Mouse (Mus musculus) embryonic fibroblast, embryonic 13.5 days (primary cell): ENCODE data around the gene Rnf8. TPM values are rescaled to one million over a fixed set of nuclear protein-coding genes. Genes with fewer than 3 reads are reported as not detected.

Experiments
- H3K27ac ChIP-seq: 2 replicates; pipeline ENCODE4 v1.5.1; 2012; ENCODE audit warnings: low read length, control low read depth, inconsistent platforms; ENCODE audit not compliant: insufficient read depth
- H3K4me1 ChIP-seq: 2 replicates; pipeline ENCODE4 v1.6.1; 2011; ENCODE audit warnings: low read length; ENCODE audit not compliant: control insufficient read depth, insufficient read depth
- H3K4me3 ChIP-seq: 2 replicates; pipeline ENCODE4 v1.5.1; 2011; ENCODE audit warnings: mild to moderate bottlenecking, control low read depth, low read length; ENCODE audit not compliant: insufficient read depth
- CTCF ChIP-seq: IDR thresholded peaks from 2 replicates; pipeline ENCODE4 v1.5.1; 2011; ENCODE audit warnings: mild to moderate bottlenecking, control low read depth, low read length, moderate library complexity, borderline replicate concordance; ENCODE audit not compliant: insufficient read depth
- POLR2A ChIP-seq: IDR thresholded peaks from 2 replicates; pipeline ENCODE4 v1.6.1; 2011; ENCODE audit warnings: low read depth, mild to moderate bottlenecking, control low read depth, low read length, moderate library complexity
- polyA plus RNA-seq: library from polyadenylated mRNA; stranded (reverse); fragments of >200 nt; gene quantifications from 2 replicates; pipeline ENCODE4 v1.2.4, GENCODE M21; 2011; ENCODE audit warnings: low read depth; ENCODE audit not compliant: missing spikeins, insufficient read length

Gene Rnf8
- 22.9 and 32.4 TPM in 2 replicates for polyA plus RNA-seq

GRCm38 (mm10) chr17:29614115-29615023 is at the start of gene Rnf8, which contains the start of gene Gm28043:
Gene Rnf8 (plus strand): TSS chr17:29614790.
Gene Gm28043 (plus strand): TSS chr17:29614876.
- H3K4me1 ChIP-seq = no peaks in the 10 kb centered on the region
- H3K27ac ChIP-seq = peak within 1 kb of the TSS; percentile 68
- TF ChIP-seq POLR2A = peak; percentile 92
- no peak for TF ChIP-seq CTCF
- H3K4me3 ChIP-seq = peak within 1 kb of the TSS; percentile 98

DNA sequence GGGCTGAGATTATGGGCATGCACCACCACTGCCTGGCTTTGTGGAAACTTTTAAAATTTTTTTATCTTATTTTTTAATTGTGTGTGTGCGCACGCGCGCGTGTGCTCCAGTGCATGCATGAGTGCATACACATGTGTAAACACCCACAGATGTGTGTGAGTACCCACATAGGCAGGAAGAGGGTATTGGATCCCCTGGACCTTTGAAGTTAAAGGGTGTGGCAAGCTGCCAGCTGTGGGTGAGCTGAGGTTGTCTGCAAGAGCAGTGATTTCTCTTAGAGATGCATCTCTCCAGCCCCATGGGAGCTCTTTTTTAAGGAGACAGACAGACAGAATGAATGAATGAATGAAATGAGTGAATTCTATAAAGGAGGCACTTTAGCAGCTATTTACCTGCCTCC is 49.1 kb upstream of the Rnf8 start:
- no peaks in the 10 kb centered on the region for H3K4me1 ChIP-seq
- TF ChIP-seq CTCF (no peak), POLR2A (no peak)
- no peak overlapping the region for H3K4me3 ChIP-seq
- no peak overlapping the region for H3K27ac ChIP-seq

- no peak overlapping the region for H3K27ac ChIP-seq
- no peak overlapping the region for H3K4me3 ChIP-seq
- TF ChIP-seq POLR2A (no peak), CTCF (no peak)
- no peaks in the 10 kb centered on the region for H3K4me1 ChIP-seq
These were observed 46.2 kb upstream of the Rnf8 start for GRCm38 (mm10) chr17:29568435-29568834.

DNA sequence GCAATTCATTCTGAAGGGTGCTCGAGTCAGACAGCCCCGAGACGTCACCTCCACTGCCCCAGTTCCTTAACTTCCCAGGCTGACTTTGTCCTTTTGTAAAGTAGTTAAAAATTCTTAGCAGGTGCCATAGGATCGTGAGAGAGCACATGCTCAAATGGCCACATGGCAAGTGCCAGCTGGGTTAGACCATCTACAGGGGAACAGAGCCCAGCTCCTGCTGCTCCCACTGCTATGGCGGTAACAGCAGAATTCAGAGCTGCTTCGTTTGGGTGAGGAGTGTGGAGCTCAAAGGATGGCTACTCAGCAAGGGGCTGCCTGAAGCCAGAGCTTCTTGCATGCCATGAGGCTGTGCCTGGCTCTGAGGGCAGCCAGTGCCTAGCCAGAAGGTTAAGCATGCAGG is 44.8 kb upstream of the Rnf8 start:
- Histone ChIP-seq H3K4me3 (no peak overlapping the region), H3K4me1 (no peaks in the 10 kb centered on the region), H3K27ac (no peak overlapping the region)
- TF ChIP-seq CTCF (no peak), POLR2A (no peak)

DNA sequence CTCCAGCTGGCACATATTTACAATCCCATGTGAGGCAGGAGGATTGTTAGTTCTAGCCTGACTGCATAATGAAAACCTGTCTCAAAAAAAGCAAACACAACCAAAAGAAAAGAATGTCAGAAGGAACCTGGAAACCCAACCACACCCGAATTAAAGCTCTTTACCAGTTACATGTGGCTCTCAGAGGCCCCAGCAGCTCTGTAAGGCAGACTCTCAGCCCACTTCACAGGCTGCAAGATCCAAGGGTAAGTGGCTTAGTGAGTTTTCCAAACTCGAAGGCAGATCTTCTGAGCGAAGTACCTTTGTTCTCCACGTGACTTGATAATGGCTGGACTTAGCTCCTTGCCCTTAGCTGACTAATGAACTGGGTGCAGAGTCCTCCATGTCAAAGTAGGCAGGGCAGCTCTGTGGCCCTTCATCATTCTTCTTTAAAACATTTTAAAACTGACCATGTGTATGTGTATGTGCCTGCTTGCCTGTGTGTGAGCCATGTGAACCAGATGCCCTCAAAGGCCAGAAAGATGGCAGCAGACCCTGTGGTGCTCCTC is 34.9 kb upstream of the Rnf8 start:
- TF ChIP-seq CTCF (no peak), POLR2A (no peak)
- no peak overlapping the region for H3K27ac ChIP-seq
- no peak overlapping the region for H3K4me3 ChIP-seq
- H3K4me1 ChIP-seq = no peaks in the 10 kb centered on the region

GRCm38 (mm10) chr17:29583569-29583968 is 31.0 kb upstream of the Rnf8 start:
- Histone ChIP-seq H3K27ac (no peak overlapping the region), H3K4me3 (no peak overlapping the region), H3K4me1 (no peaks in the 10 kb centered on the region)
- TF ChIP-seq POLR2A = no peak
- TF ChIP-seq CTCF = no peak

DNA sequence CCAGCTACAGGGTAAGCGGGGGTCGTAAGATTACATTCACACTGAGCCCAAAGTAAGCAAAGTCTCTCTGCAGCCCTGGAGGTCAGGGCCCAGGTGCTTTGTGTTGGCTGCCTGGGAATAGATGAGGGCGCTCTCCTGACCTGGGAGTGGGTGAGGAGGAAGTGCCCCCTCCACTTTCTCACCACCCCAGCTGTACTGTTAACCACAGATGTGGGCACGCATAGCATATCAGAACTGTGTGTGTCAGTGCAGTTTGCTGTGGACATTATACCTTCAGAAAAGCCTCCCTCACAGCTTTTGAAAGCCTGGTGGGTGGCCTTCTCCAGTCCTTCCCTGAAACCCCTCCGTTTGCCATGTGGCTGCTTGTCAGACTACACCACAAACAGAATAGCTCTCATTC is 30.3 kb upstream of the Rnf8 start:
- Histone ChIP-seq H3K27ac (no peak overlapping the region), H3K4me1 (no peaks in the 10 kb centered on the region), H3K4me3 (no peak overlapping the region)
- TF ChIP-seq CTCF (no peak), POLR2A (no peak)

DNA sequence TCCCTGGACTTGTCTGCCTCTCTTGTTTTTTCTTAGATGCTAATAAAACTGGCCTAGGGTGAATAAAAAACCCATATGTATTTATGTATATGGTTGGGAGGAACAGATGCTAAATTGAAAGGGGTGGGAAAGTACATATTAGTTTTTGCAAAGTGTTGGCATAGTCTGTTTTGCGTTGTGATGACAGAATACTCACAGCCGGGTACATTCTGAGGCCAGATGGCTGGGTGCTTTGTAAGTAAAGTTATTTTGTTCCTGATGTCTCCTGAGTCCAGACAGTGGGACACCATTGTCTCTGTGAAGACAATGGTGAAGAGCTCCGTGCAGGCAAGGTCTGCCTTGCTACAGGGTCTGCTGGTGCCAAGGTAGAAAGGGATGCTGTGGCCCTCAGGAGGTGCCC is 29.9 kb upstream of the Rnf8 start:
- Histone ChIP-seq H3K4me1 (no peaks in the 10 kb centered on the region), H3K27ac (no peak overlapping the region), H3K4me3 (no peak overlapping the region)
- TF ChIP-seq POLR2A (no peak), CTCF (no peak)

GRCm38 (mm10) chr17:29585446-29585845 is 29.1 kb upstream of the Rnf8 start:
- no peak overlapping the region for H3K27ac ChIP-seq
- H3K4me3 ChIP-seq = no peak overlapping the region
- TF ChIP-seq CTCF (no peak), POLR2A (no peak)

GRCm38 (mm10) chr17:29586921-29587320 is 27.7 kb upstream of the Rnf8 start:
- H3K27ac ChIP-seq = no peak overlapping the region
- H3K4me3 ChIP-seq = no peak overlapping the region
- TF ChIP-seq POLR2A = no peak
- TF ChIP-seq CTCF = no peak
- no peaks in the 10 kb centered on the region for H3K4me1 ChIP-seq

More at GRCm38 (mm10) chr17:29585446-29585845, 29.1 kb upstream of the Rnf8 start:
- H3K4me1 ChIP-seq = no peaks in the 10 kb centered on the region
